Mouse (Mus musculus): ENCODE measurements around the gene Gm1673. TPM values are rescaled to one million over a fixed set of nuclear protein-coding genes. Genes with fewer than 3 reads are reported as not detected.
"Not testable (repeated sequence)": the region's sequence is repeated elsewhere in the genome, so short reads cannot be mapped to it uniquely, and the experiment has no call there.

The Gm1673 gene
- 44.5 and 54.0 TPM in 2 replicates for polyA plus RNA-seq (2015; fragmentation: Nextera tagmentation; extraction: Ambion mirVana)

GRCm38 (mm10) chr5:33983309-33984121 lies at the start of gene Gm1673:
Gene Gm1673, plus strand, starts transcription at chr5:33983433.
- Histone ChIP-seq H3K4me2 (ENCODE audit: low read depth, low read length) (peak within 1 kb of the TSS; percentile 97), H3K9ac (ENCODE audit: low read depth, low read length) (peak within 1 kb of the TSS; percentile 74), H3K27ac (ENCODE audit: low read length) (no peak within 1 kb of the TSS; the same call in 1 of the 2 replicates), H3K36me3 (ENCODE audit: control insufficient read depth, insufficient read depth, low read length) (no peaks in the 10 kb centered on the region), H3K4me1 (ENCODE audit: control insufficient read depth, insufficient read depth, low read length) (peaks cover 12% of the 10 kb centered on the region), H3K9me3 (ENCODE audit: control insufficient read depth, low read length) (no peaks in the 10 kb centered on the region), H3K27me3 (replicated peaks; ENCODE audit: control insufficient read depth, insufficient read depth, low read length) (no peaks in the 10 kb centered on the region), H3K4me3 (ENCODE audit: low read length) (peak within 1 kb of the TSS; percentile 79)
- peak; percentile 88 for ATAC-seq
- under 1% methylated on average over 73 of the region's 88 CpGs for WGBS

GRCm38 (mm10) chr5:33934081-33934480 lies 49.2 kb upstream of the Gm1673 start:
- Histone ChIP-seq H3K9ac (ENCODE audit: low read depth, low read length) (0 out of 2 replicates have a peak overlapping the region, but pooled peaks have one; percentile 3), H3K4me1 (ENCODE audit: control insufficient read depth, insufficient read depth, low read length) (peaks cover 11% of the 10 kb centered on the region), H3K9me3 (ENCODE audit: control insufficient read depth, low read length) (no peaks in the 10 kb centered on the region), H3K4me3 (ENCODE audit: low read length) (no peak overlapping the region), H3K27ac (ENCODE audit: low read length) (no peak overlapping the region), H3K36me3 (ENCODE audit: control insufficient read depth, insufficient read depth, low read length) (peaks cover 13% of the 10 kb centered on the region), H3K27me3 (replicated peaks; ENCODE audit: control insufficient read depth, insufficient read depth, low read length) (no peaks in the 10 kb centered on the region), H3K4me2 (ENCODE audit: low read depth, low read length) (peak overlapping the region; percentile 38; the same call in 1 of the 2 replicates)
- 89% methylated on average over 2 of the region's 2 CpGs for WGBS
- no peak for ATAC-seq

DNA sequence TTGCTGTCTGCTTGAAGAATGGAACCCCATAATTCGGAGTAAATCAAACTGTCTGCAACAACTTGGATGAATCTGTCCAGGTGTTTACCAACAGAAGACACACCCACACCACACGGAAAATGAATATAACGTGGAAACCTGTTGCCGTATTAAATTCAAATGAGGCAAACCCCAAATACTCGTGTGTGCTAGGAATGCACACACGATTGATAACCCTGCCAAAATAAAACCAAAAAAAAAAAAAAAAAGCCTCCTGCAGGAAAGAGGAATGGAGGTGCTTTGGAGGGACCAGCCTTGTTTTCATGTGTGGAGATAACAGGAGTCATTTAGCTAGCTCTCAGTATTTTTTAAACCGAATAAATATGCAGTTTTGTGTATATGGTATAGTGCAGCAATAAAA lies 48.4 kb upstream of the Gm1673 start:
- Histone ChIP-seq H3K9me3 (ENCODE audit: control insufficient read depth, low read length) (no peaks in the 10 kb centered on the region), H3K4me1 (ENCODE audit: control insufficient read depth, insufficient read depth, low read length) (peaks cover 11% of the 10 kb centered on the region), H3K4me3 (ENCODE audit: low read length) (peak overlapping the region; percentile 94), H3K9ac (ENCODE audit: low read depth, low read length) (0 out of 2 replicates have a peak overlapping the region, but pooled peaks have one; percentile 94), H3K4me2 (ENCODE audit: low read depth, low read length) (peak overlapping the region; percentile 56), H3K27ac (ENCODE audit: low read length) (no peak overlapping the region), H3K27me3 (replicated peaks; ENCODE audit: control insufficient read depth, insufficient read depth, low read length) (no peaks in the 10 kb centered on the region), H3K36me3 (ENCODE audit: control insufficient read depth, insufficient read depth, low read length) (peaks cover 6% of the 10 kb centered on the region)
- no peak for ATAC-seq
- WGBS, result 67% methylated on average over 7 of the region's 7 CpGs

- H3K4me2 ChIP-seq (ENCODE audit: low read depth, low read length), result peak overlapping the region; percentile 56
- H3K9ac ChIP-seq (ENCODE audit: low read depth, low read length), result peak overlapping the region; percentile 94
- peak; percentile 78 for ATAC-seq
- under 1% methylated on average over 39 of the region's 39 CpGs for WGBS
- H3K4me1 ChIP-seq (ENCODE audit: control insufficient read depth, insufficient read depth, low read length), result peaks cover 11% of the 10 kb centered on the region
- peak overlapping the region; percentile 94 for H3K4me3 ChIP-seq (ENCODE audit: low read length)
- H3K27ac ChIP-seq (ENCODE audit: low read length), result peak overlapping the region; percentile 92
- H3K9me3 ChIP-seq (ENCODE audit: control insufficient read depth, low read length), result no peaks in the 10 kb centered on the region
- no peaks in the 10 kb centered on the region for H3K36me3 ChIP-seq (ENCODE audit: control insufficient read depth, insufficient read depth, low read length)
- H3K27me3 ChIP-seq (replicated peaks; ENCODE audit: control insufficient read depth, insufficient read depth, low read length), result no peaks in the 10 kb centered on the region
Measured at GRCm38 (mm10) chr5:33935700-33936111, 47.5 kb upstream of the Gm1673 start.

DNA sequence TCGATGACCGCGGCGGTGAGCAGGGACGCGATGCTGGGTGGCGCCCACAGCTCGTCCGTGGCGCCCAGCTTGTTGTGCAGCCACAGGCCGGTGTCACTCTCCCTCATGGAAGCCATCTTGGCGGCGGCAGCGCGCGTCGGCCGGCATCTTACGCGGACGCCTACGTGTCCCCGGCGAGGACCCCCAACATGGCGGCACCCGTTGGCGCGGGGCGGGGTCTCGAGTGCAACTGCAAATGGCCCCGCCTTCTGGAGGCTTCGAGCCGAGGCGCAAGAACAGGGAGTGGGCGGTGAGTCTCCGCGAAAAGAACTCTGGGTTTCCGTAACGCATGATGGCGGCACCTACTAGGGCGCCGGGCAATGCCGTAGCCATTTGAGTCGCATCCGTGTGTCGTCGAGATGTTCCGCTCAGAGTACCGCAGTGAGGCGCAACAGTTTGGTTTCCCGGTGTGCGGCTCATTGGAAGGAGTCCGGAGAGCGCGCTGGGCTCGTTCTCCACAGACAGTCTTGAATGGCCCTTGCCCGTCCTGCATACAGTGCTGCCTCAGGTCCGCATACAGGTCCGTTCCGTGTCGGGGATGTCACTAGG lies 47.0 kb upstream of the Gm1673 start, which contains the start of gene Nelfa:
TSS of gene Nelfa (minus strand) at position 294 of the 588 bp plus-strand sequence.
- under 1% methylated on average over 61 of the region's 61 CpGs for WGBS
- H3K36me3 ChIP-seq (ENCODE audit: control insufficient read depth, insufficient read depth, low read length), result no peaks in the 10 kb centered on the region
- H3K27ac ChIP-seq (ENCODE audit: low read length), result peak within 1 kb of the TSS; percentile 92
- H3K9ac ChIP-seq (ENCODE audit: low read depth, low read length), result peak within 1 kb of the TSS; percentile 94
- H3K27me3 ChIP-seq (replicated peaks; ENCODE audit: control insufficient read depth, insufficient read depth, low read length), result no peaks in the 10 kb centered on the region
- ATAC-seq, result peak; percentile 98
- peak within 1 kb of the TSS; percentile 86 for H3K4me2 ChIP-seq (ENCODE audit: low read depth, low read length)
- H3K4me3 ChIP-seq (ENCODE audit: low read length), result peak within 1 kb of the TSS; percentile 94
- H3K4me1 ChIP-seq (ENCODE audit: control insufficient read depth, insufficient read depth, low read length), result peaks cover 11% of the 10 kb centered on the region
- no peaks in the 10 kb centered on the region for H3K9me3 ChIP-seq (ENCODE audit: control insufficient read depth, low read length)

DNA sequence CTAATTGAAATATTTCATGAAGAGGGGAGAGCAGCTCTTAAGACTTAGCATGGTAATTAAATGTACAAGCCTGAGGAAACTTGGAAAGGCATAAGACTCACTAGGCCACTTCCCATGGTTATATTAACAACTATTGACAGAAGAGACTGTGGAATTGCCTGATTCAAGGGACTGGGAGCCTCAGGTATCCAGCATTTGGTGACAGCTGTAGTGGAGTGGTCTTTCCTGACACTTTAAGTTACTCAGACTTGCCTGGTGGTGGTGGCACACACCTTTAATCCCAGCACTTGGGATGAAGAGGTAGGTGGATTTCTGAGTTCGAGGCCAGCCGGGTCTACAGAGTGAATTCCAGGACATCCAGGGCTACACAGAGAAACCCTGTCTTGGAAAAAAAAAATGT lies 46.0 kb upstream of the Gm1673 start:
- no peak overlapping the region for H3K9ac ChIP-seq (ENCODE audit: low read depth, low read length)

DNA sequence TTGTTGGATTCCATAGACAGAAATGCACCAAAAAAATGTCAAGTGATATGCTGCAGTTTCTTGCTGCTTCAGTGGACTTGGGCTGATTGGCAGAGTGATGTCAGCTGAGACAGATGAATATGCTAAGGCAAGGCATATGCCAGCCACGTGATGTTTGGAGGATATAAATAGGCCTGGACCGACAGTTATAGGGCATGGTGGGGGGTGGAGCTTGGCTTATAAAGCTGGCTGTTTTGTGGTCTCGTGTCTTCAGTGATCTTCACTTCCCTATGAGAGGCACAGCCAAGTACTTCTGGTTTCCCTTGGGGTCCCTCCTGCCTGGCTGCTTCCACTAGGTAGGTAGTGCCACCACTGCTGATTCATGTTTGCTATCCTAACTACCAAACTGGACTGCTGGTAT lies 44.8 kb upstream of the Gm1673 start:
- H3K27ac ChIP-seq (ENCODE audit: low read length), result no peak overlapping the region
- H3K4me3 ChIP-seq (ENCODE audit: low read length), result no peak overlapping the region
- no peaks in the 10 kb centered on the region for H3K27me3 ChIP-seq (replicated peaks; ENCODE audit: control insufficient read depth, insufficient read depth, low read length)
- no peak overlapping the region for H3K4me2 ChIP-seq (ENCODE audit: low read depth, low read length)
- ATAC-seq, result no peak
- 90% methylated on average over 3 of the region's 3 CpGs for WGBS
- no peak overlapping the region for H3K9ac ChIP-seq (ENCODE audit: low read depth, low read length)
- H3K4me1 ChIP-seq (ENCODE audit: control insufficient read depth, insufficient read depth, low read length), result peaks cover 11% of the 10 kb centered on the region
- no peaks in the 10 kb centered on the region for H3K36me3 ChIP-seq (ENCODE audit: control insufficient read depth, insufficient read depth, low read length)
- no peaks in the 10 kb centered on the region for H3K9me3 ChIP-seq (ENCODE audit: control insufficient read depth, low read length)

More for the DNA sequence above, 46.0 kb upstream of the Gm1673 start:
- Histone ChIP-seq H3K27ac (ENCODE audit: low read length) (no peak overlapping the region), H3K27me3 (replicated peaks; ENCODE audit: control insufficient read depth, insufficient read depth, low read length) (no peaks in the 10 kb centered on the region), H3K4me3 (ENCODE audit: low read length) (peak overlapping the region; percentile 94; the same call in 1 of the 2 replicates), H3K36me3 (ENCODE audit: control insufficient read depth, insufficient read depth, low read length) (no peaks in the 10 kb centered on the region), H3K9me3 (ENCODE audit: control insufficient read depth, low read length) (no peaks in the 10 kb centered on the region), H3K4me1 (ENCODE audit: control insufficient read depth, insufficient read depth, low read length) (peaks cover 11% of the 10 kb centered on the region), H3K4me2 (ENCODE audit: low read depth, low read length) (peak overlapping the region; percentile 86)
- WGBS, result 92% methylated on average over 2 of the region's 2 CpGs
- no peak for ATAC-seq

- ATAC-seq; H3K4me3 ChIP-seq (ENCODE audit: low read length); H3K27ac ChIP-seq (ENCODE audit: low read length); H3K27me3 ChIP-seq (replicated peaks; ENCODE audit: control insufficient read depth, insufficient read depth, low read length); H3K4me1 ChIP-seq (ENCODE audit: control insufficient read depth, insufficient read depth, low read length); H3K9ac ChIP-seq (ENCODE audit: low read depth, low read length); H3K9me3 ChIP-seq (ENCODE audit: control insufficient read depth, low read length); H3K36me3 ChIP-seq (ENCODE audit: control insufficient read depth, insufficient read depth, low read length); H3K4me2 ChIP-seq (ENCODE audit: low read depth, low read length): not testable (repeated sequence)
- 84% methylated on average over 16 of the region's 16 CpGs for WGBS
Measured at GRCm38 (mm10) chr5:33947035-33947434, 36.2 kb upstream of the Gm1673 start.

- H3K9ac ChIP-seq (ENCODE audit: low read depth, low read length), result no peak overlapping the region
- no peak overlapping the region for H3K27ac ChIP-seq (ENCODE audit: low read length)
- ATAC-seq, result no peak
- H3K4me1 ChIP-seq (ENCODE audit: control insufficient read depth, insufficient read depth, low read length), result no peaks in the 10 kb centered on the region
- H3K36me3 ChIP-seq (ENCODE audit: control insufficient read depth, insufficient read depth, low read length), result no peaks in the 10 kb centered on the region
- H3K27me3 ChIP-seq (replicated peaks; ENCODE audit: control insufficient read depth, insufficient read depth, low read length), result no peaks in the 10 kb centered on the region
- 83% methylated on average over 4 of the region's 4 CpGs for WGBS
- H3K4me3 ChIP-seq (ENCODE audit: low read length), result no peak overlapping the region
- peaks cover 10% of the 10 kb centered on the region; the same call in 1 of the 2 replicates for H3K9me3 ChIP-seq (ENCODE audit: control insufficient read depth, low read length)
- no peak overlapping the region for H3K4me2 ChIP-seq (ENCODE audit: low read depth, low read length)
Measured at GRCm38 (mm10) chr5:33948314-33948713, 34.9 kb upstream of the Gm1673 start.

All from intestine, embryonic 16.5 days (tissue).